Mouse (Mus musculus) T-helper 17 cell (primary cell): ENCODE results near the gene Clec2l.

Experiments used
- in situ Hi-C, 2 experiments: fragments of 300-600 bp; cut with MboI, MseI; formaldehyde crosslinking; loops; 1 replicate in 1 of 2; 2 replicates in 1 of 2; pipeline ENCODE4 v1.15.1; 2025; ENCODE audit warnings: high pct_unique_total_duplicates in 2 of 2

The Clec2l gene

GRCm38 (mm10) chr6:38662714-38663615 lies at the start of gene Clec2l:
Gene Clec2l, plus strand, starts transcription at chr6:38663069.
- in situ Hi-C loops: loop anchor here (25.0 kb wide), 2 partner anchors 249 to 1226 kb away; partner anchors contain the start of gene Creb3l2 (in 1 of the 2)

GRCm38 (mm10) chr6:38622406-38622805 lies 40.5 kb upstream of the Clec2l start:
- in situ Hi-C loops: no loop called here

- in situ Hi-C loops: no loop called here
Observed at GRCm38 (mm10) chr6:38623457-38623856, 39.4 kb upstream of the Clec2l start.

DNA sequence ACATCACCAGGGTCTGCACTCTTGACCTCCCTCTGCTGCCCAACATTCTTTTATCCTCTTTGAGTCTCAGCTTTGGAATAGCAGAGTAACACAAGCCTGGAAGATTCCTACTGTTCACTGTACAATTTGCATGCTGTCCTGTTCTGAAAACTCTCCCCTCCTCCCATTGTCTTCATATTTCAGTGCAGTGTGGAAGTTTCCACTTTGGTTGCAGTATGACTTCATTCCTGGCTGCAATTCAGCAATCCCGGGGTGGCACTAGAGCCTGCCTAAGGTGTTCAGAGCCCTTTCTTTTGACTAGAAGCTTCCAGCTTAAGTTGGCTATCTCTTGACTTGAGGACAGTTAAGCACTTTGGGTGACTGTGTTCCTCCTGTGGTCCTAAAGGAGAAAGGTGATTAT lies 38.4 kb upstream of the Clec2l start:
- in situ Hi-C loops: no loop called here

- in situ Hi-C loops: no loop called here
Observed at GRCm38 (mm10) chr6:38626086-38626485, 36.8 kb upstream of the Clec2l start.

- in situ Hi-C loops: no loop called here
Observed at GRCm38 (mm10) chr6:38627081-38627480, 35.8 kb upstream of the Clec2l start.

GRCm38 (mm10) chr6:38627486-38627885 lies 35.4 kb upstream of the Clec2l start:
- in situ Hi-C loops: no loop called here

DNA sequence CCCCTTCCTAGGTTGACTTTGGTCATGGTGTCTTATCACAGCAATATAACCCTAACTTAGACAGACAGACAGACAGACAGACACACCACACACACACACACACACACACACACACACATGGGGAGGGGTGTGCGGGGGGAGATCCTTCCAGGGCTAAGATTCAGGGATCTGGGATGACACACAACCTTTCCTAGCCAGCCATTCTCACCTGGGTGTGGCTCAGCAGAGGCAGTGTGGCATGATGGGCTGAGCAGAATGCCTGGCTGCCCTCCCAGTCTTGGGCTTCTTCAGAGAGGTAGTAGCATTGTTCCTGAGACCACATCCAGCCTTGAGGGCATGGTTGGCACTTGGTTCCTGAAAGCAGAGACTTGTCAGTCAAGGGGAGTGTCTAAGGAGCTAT lies 33.3 kb upstream of the Clec2l start:
- in situ Hi-C loops: no loop called here

- in situ Hi-C loops: no loop called here
Observed at GRCm38 (mm10) chr6:38632826-38633225, 30.0 kb upstream of the Clec2l start.

DNA sequence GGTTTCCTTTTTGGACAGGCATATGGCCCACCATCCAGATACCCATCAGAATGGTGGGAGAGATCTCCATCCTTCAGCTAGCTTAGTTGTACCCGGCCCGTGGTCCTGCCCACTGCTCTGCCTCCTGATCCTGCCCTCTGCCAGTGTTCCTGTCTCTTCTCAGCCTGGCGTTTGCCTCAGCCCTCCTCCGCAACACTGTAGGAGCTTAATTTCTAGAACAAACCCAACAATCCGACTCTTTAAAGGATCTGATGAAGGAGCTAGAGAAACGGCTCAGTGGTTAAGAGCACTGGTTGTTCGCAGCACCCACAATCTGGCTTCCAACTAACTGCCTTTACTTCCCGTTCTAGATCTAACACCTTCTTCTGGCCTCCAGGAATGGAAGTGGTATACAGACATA lies 28.4 kb upstream of the Clec2l start:
- in situ Hi-C loops: no loop called here

- in situ Hi-C loops: no loop called here
Observed at GRCm38 (mm10) chr6:38635941-38636851, 26.7 kb upstream of the Clec2l start.

- in situ Hi-C loops: no loop called here
Observed at GRCm38 (mm10) chr6:38636852-38637618, 25.8 kb upstream of the Clec2l start, which contains the start of gene Klrg2. Gene Klrg2, minus strand, starts transcription at chr6:38637242.

GRCm38 (mm10) chr6:38640401-38640800 lies 22.5 kb upstream of the Clec2l start:
- in situ Hi-C loops: no loop called here

GRCm38 (mm10) chr6:38641228-38641627 lies 21.6 kb upstream of the Clec2l start:
- in situ Hi-C loops: no loop called here

DNA sequence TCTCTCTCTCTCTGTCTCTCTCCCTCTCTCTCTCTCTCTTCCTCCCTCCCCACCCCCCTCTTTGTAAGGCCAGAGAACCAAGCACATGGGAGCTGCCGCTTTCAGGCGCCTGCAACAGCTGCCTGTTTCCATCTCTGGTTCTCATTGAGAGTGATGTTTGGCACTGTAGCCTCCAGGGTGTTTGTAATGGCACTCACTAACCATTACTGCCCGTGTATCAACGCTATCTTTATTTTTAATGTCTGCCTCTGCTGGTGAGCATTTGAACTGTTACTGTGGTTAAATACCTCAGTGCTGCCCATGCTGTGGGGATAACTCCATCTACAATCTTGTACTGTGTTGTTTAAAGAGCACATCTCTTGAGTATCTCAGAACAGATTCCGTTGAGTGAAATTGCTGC lies 21.2 kb upstream of the Clec2l start:
- in situ Hi-C loops: no loop called here

DNA sequence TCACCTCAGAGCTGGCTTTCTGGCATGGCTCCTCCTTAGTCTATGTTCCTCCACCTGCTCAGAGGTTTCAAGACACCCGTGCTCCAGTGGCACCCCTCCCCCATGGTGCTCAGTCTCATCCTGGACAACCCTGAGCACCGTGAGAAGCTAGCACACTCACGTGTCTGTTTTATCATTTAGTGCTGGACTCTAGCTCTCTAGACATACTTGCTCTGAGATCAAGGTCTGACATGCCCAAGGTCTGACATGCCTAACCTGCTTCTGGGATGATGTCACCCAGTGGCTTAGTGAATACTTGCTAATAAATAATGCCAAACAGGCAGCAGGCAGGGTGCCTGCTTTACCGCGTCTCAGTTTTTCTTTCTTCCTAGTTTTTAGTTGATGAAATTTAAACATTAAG lies 20.3 kb upstream of the Clec2l start:
- in situ Hi-C loops: no loop called here

GRCm38 (mm10) chr6:38643039-38643438 lies 19.8 kb upstream of the Clec2l start:
- in situ Hi-C loops: no loop called here

DNA sequence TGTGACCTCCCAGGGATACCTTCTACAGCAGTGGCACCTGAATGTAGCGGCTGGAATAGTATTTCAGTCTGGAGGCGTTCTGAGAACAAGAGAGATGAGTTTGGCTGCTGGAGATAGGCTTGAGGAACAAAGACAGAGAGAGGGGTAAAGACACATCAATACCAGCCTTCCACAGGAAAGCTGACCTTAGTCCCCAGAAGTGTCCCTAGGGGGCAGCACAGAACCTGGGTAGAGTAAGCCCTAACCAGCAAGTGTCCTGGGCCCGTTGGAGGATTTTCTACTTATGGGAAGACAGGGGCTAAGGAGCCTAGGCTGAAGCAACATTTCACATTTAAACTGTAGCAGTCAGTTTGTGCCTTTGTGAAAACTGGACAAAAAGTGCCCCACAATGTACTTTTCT lies 13.3 kb upstream of the Clec2l start:
- in situ Hi-C loops: loop anchor here in 1 of 2 experiments (5.0 kb wide), 1 partner anchor 48 kb away; no protein-coding TSS in a partner anchor

DNA sequence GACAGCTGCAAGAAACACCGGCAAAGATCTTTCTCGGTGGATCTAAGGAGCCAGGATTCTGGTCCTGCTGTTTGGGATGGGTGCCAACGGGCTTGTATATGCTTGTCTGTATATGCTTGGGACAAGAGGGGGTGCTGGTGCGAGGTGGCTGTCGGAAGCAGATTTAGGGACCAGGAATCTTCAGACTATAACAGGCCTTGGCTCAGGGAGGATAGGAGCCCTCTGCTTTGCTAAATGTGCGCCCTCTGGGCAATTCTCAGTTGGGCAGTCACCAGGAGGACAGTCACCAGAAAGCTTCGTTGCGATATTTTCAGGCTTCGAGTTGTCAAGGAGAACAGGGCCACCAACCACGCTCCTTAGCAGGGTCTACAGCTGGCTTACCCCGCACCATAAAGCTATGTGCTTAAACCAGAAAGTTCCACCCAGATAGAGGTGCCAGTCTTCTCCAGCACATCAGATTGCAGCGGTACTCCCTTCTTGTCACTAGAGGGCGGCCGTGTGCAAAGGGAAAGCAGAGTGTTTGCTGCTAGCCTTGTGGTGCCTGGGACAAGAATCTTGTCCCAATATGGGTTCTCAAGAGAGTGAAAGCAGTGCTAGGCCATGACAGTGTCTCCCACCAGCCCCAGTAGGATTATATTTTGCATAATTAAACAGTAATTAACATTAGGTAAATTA lies 12.5 kb upstream of the Clec2l start:
- in situ Hi-C loops: loop anchor here (5.0 to 25.0 kb wide), 3 partner anchors 262 to 1213 kb away; partner anchors contain the start of gene Creb3l2 (in 1 of the 2)

GRCm38 (mm10) chr6:38661626-38662025 lies 1.2 kb upstream of the Clec2l start:
- in situ Hi-C loops: loop anchor here (25.0 kb wide), 2 partner anchors 251 to 1224 kb away; partner anchors contain the start of gene Creb3l2 (in 1 of the 2)
